Mouse (Mus musculus) stomach, postnatal 0 days (tissue): Measurements from ENCODE around the gene Klk5.

Source experiments
- CTCF ChIP-seq: IDR thresholded peaks from 2 replicates; pipeline ENCODE4 v1.5.1; 2016; ENCODE audit warnings: antibody characterized with exemption, low read depth, mild to moderate bottlenecking, moderate library complexity
- EP300 ChIP-seq: optimal IDR thresholded peaks from 2 replicates; pipeline ENCODE3; 2016; ENCODE audit warnings: antibody characterized with exemption

- TF ChIP-seq CTCF: no peak
- TF ChIP-seq EP300: no peak
Measured at GRCm38 (mm10) chr7:43796355-43796754, 45.4 kb upstream of the Klk5 start.
